Mouse (Mus musculus): ENCODE measurements around the gene Cyth3. TPM values are rescaled to one million over a fixed set of nuclear protein-coding genes. Genes with fewer than 3 reads are reported as not detected.

The Cyth3 gene
- polyA plus RNA-seq, 1 experiment from 2014 or later, result 61.8 TPM

DNA sequence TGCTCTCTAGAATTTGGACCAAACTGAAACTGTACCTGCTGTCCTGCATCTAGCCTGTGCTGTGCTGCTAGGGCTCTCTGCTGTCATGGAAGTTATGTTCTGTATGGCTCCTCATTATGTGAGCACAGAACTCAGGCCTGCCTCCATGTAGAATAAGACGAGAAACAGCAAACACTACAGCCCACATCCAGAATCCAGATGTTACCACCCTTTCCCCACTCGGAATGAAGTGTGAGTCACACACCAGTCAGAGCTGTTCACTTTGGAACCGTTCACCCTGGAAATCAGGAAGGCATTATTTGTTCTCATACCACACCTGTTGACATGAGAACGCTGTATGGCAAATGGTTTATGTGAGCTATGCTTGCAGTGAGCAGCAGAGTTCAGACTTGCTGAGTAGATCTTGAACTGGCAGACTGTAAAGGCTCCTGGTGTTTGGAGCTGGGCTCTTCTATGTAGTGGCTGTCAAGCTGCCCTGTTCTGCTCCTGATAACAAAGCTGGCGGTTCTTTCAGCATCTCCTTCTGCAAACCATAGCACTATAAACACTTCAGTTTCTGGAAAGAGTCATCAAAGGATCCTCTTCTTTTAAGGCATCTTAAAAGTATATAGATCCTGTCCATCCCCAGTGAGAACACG lies 56.5 kb downstream of the Cyth3 start:
- no peaks in the 10 kb centered on the region for H3K9me3 ChIP-seq (replicated peaks; ENCODE audit: control insufficient read depth, low read length)
- peak; percentile 83 for ATAC-seq (ENCODE audit: insufficient read depth, low FRiP score)
- H3K36me3 ChIP-seq (ENCODE audit: control insufficient read depth, insufficient read depth, low read length), result no peaks in the 10 kb centered on the region
- H3K27me3 ChIP-seq (ENCODE audit: control insufficient read depth, insufficient read depth, low read length), result no peaks in the 10 kb centered on the region
- H3K4me2 ChIP-seq (ENCODE audit: low read depth, low read length), result no peak overlapping the region
- H3K27ac ChIP-seq (ENCODE audit: low read length), result peak overlapping the region; percentile 60
- peaks cover 44% of the 10 kb centered on the region for H3K4me1 ChIP-seq (ENCODE audit: control insufficient read depth, insufficient read depth, low read length)
- WGBS, result 35% methylated on average over 6 of the region's 6 CpGs
- H3K4me3 ChIP-seq (replicated peaks; ENCODE audit: low read length), result no peak overlapping the region
- no peak overlapping the region for H3K9ac ChIP-seq (ENCODE audit: low read length)

DNA sequence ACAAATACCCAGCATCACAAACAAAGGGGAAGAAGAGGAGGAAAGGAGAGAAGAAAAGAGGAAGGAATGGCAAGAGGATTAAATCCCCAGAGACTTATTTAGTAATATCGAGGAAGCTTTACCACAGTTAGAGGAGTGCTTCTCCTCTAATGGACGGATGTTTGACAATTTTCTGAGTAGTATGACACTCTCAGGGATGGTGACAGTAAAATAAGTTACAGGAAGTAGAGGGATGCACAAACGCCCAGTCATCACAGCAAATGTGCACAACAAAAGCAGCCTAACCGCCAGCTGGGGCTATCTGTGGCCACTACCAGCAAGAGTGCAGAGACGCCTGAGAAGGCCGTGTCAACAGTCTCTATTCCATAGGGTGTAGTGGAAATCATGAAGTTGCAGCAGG lies 57.4 kb downstream of the Cyth3 start:
- no peaks in the 10 kb centered on the region for H3K9me3 ChIP-seq (replicated peaks; ENCODE audit: control insufficient read depth, low read length)
- peaks cover 51% of the 10 kb centered on the region for H3K4me1 ChIP-seq (ENCODE audit: control insufficient read depth, insufficient read depth, low read length)
- ATAC-seq (ENCODE audit: insufficient read depth, low FRiP score), result no peak
- H3K4me3 ChIP-seq (replicated peaks; ENCODE audit: low read length), result no peak overlapping the region
- no peak overlapping the region for H3K27ac ChIP-seq (ENCODE audit: low read length)
- H3K9ac ChIP-seq (ENCODE audit: low read length), result no peak overlapping the region
- no peak overlapping the region for H3K4me2 ChIP-seq (ENCODE audit: low read depth, low read length)
- no peaks in the 10 kb centered on the region for H3K36me3 ChIP-seq (ENCODE audit: control insufficient read depth, insufficient read depth, low read length)
- 63% methylated on average over 6 of the region's 6 CpGs for WGBS
- no peaks in the 10 kb centered on the region for H3K27me3 ChIP-seq (ENCODE audit: control insufficient read depth, insufficient read depth, low read length)

DNA sequence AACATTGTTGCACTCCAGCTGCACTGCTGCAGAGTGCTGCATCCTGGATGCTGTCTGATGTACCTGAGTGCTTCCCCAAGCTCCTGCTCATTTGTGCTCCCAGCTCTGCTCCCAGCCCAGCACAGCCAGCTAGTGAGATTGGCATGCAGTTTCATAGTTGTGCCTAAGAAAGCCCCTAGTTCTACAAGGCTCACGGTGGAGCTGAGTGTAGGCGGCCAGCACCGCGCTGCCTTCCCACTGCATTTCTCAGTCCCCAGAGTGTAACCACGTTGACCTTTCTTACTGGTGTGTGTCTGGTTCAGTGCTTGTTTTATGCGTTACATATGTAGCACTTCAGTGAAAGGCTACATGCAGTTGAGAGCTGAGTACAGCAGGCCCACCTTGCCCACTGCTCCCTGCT lies 61.4 kb downstream of the Cyth3 start:
- no peaks in the 10 kb centered on the region for H3K27me3 ChIP-seq (ENCODE audit: control insufficient read depth, insufficient read depth, low read length)
- no peak overlapping the region for H3K4me3 ChIP-seq (replicated peaks; ENCODE audit: low read length)
- H3K4me1 ChIP-seq (ENCODE audit: control insufficient read depth, insufficient read depth, low read length), result peaks cover 29% of the 10 kb centered on the region
- H3K36me3 ChIP-seq (ENCODE audit: control insufficient read depth, insufficient read depth, low read length), result 0 out of 2 replicates have a peak, but pooled peaks cover 3% of the 10 kb centered on the region
- H3K9me3 ChIP-seq (replicated peaks; ENCODE audit: control insufficient read depth, low read length), result no peaks in the 10 kb centered on the region
- ATAC-seq (ENCODE audit: insufficient read depth, low FRiP score), result no peak
- no peak overlapping the region for H3K4me2 ChIP-seq (ENCODE audit: low read depth, low read length)
- WGBS, result 57% methylated on average over 6 of the region's 6 CpGs
- no peak overlapping the region for H3K27ac ChIP-seq (ENCODE audit: low read length)
- no peak overlapping the region for H3K9ac ChIP-seq (ENCODE audit: low read length)

DNA sequence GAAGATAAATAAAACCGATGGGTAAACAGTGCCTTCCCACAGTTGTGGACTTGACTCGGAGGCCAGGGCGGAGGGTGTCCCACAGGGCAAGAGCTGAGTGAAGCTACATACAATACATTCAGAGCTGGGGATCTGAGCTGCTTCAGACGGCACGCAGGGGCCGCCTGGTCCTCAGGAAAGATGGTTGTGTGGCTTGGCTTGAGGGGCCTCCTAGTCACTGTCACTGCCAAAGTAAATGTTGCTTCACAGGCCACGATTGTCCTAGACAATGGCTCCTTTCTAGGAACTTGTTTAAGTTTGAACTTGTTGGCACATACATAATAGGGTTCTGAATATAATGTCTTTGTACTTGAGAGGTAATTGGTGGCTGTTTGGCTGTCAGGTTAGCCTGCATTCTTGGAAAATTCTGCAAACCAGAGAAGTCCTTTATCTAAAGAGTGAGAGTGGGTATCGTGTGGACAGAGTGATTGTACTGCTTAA lies 62.7 kb downstream of the Cyth3 start:
- no peak overlapping the region for H3K4me2 ChIP-seq (ENCODE audit: low read depth, low read length)
- H3K4me3 ChIP-seq (replicated peaks; ENCODE audit: low read length), result no peak overlapping the region
- no peaks in the 10 kb centered on the region for H3K9me3 ChIP-seq (replicated peaks; ENCODE audit: control insufficient read depth, low read length)
- H3K9ac ChIP-seq (ENCODE audit: low read length), result no peak overlapping the region
- H3K27me3 ChIP-seq (ENCODE audit: control insufficient read depth, insufficient read depth, low read length), result no peaks in the 10 kb centered on the region
- H3K27ac ChIP-seq (ENCODE audit: low read length), result no peak overlapping the region
- H3K4me1 ChIP-seq (ENCODE audit: control insufficient read depth, insufficient read depth, low read length), result peaks cover 16% of the 10 kb centered on the region; the same call in 1 of the 2 replicates
- 0 out of 2 replicates have a peak, but pooled peaks cover 3% of the 10 kb centered on the region for H3K36me3 ChIP-seq (ENCODE audit: control insufficient read depth, insufficient read depth, low read length)
- 70% methylated on average over 8 of the region's 8 CpGs for WGBS
- no peak for ATAC-seq (ENCODE audit: insufficient read depth, low FRiP score)

DNA sequence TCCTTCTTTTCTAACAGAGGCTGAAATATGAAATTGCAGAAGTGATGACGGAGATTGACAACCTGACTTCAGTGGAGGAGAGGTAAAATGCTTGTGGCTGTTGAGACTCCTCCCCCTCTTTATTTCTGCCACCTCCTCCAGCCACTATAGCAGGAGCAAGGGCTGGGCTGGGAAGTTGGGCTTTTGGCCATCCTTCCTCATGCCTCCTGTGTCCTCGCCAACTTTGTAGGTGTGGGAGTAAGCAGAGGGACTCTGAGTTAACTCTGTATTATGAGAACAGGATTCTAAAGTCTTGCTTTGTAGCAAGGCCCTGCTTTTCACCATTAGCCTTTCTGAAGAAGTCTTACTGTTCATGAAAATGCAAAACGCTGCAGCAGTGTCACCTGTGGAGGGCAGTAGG lies 64.2 kb downstream of the Cyth3 start:
- H3K4me1 ChIP-seq (ENCODE audit: control insufficient read depth, insufficient read depth, low read length), result peaks cover 11% of the 10 kb centered on the region; the same call in 1 of the 2 replicates
- no peak overlapping the region for H3K4me3 ChIP-seq (replicated peaks; ENCODE audit: low read length)
- H3K36me3 ChIP-seq (ENCODE audit: control insufficient read depth, insufficient read depth, low read length), result 0 out of 2 replicates have a peak, but pooled peaks cover 3% of the 10 kb centered on the region
- H3K27ac ChIP-seq (ENCODE audit: low read length), result no peak overlapping the region
- ATAC-seq (ENCODE audit: insufficient read depth, low FRiP score), result no peak
- no peak overlapping the region for H3K4me2 ChIP-seq (ENCODE audit: low read depth, low read length)
- H3K27me3 ChIP-seq (ENCODE audit: control insufficient read depth, insufficient read depth, low read length), result no peaks in the 10 kb centered on the region
- 82% methylated on average over 3 of the region's 3 CpGs for WGBS
- no peaks in the 10 kb centered on the region for H3K9me3 ChIP-seq (replicated peaks; ENCODE audit: control insufficient read depth, low read length)
- no peak overlapping the region for H3K9ac ChIP-seq (ENCODE audit: low read length)

DNA sequence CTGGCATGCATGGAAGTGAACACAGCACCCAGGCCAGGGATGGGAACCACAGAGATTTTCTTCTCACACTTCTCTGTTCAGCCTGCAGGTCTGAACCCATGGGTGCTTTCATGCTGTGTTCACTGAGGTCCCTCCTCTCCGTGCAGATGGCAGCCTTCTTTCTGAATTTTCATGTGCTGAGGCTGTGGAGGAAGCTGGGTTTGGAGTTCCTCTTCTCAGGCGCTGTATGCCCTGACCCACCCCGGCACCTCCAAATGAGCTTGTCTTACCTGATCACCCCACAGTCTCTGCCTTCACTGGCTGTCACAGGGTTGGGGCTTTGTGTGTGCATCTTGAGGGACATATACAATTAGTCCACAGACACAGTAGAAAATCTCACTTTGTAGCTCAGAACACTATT lies 65.3 kb downstream of the Cyth3 start:
- Histone ChIP-seq H3K4me1 (ENCODE audit: control insufficient read depth, insufficient read depth, low read length) (peaks cover 11% of the 10 kb centered on the region; the same call in 1 of the 2 replicates), H3K4me3 (replicated peaks; ENCODE audit: low read length) (no peak overlapping the region), H3K27me3 (ENCODE audit: control insufficient read depth, insufficient read depth, low read length) (no peaks in the 10 kb centered on the region), H3K4me2 (ENCODE audit: low read depth, low read length) (no peak overlapping the region), H3K36me3 (ENCODE audit: control insufficient read depth, insufficient read depth, low read length) (0 out of 2 replicates have a peak, but pooled peaks cover 3% of the 10 kb centered on the region), H3K9ac (ENCODE audit: low read length) (no peak overlapping the region), H3K27ac (ENCODE audit: low read length) (no peak overlapping the region), H3K9me3 (replicated peaks; ENCODE audit: control insufficient read depth, low read length) (no peaks in the 10 kb centered on the region)
- 93% methylated on average over 3 of the region's 3 CpGs for WGBS
- no peak for ATAC-seq (ENCODE audit: insufficient read depth, low FRiP score)

DNA sequence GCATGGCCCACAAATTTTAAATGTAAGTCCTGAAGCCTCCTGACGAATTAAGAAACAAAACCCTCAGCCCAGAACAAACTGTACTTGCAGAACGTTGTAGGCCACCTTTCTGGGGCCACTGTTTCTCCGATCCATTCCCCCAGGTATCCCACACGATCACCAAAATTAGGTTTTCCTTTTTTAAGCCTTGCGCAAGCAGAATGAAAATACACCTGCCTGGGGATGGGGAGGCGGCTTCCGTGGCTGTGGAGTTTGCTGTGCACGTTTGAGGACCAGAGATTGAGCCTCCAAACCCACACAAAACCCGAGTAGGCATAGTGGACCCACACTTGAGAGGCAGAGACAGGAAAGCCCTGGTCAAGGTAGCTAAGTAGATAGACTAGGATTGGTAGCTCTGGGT lies 68.1 kb downstream of the Cyth3 start:
- Histone ChIP-seq H3K27ac (ENCODE audit: low read length) (no peak overlapping the region), H3K36me3 (ENCODE audit: control insufficient read depth, insufficient read depth, low read length) (0 out of 2 replicates have a peak, but pooled peaks cover 3% of the 10 kb centered on the region), H3K9me3 (replicated peaks; ENCODE audit: control insufficient read depth, low read length) (no peaks in the 10 kb centered on the region), H3K4me1 (ENCODE audit: control insufficient read depth, insufficient read depth, low read length) (no peaks in the 10 kb centered on the region), H3K9ac (ENCODE audit: low read length) (no peak overlapping the region), H3K4me2 (ENCODE audit: low read depth, low read length) (no peak overlapping the region), H3K27me3 (ENCODE audit: control insufficient read depth, insufficient read depth, low read length) (no peaks in the 10 kb centered on the region), H3K4me3 (replicated peaks; ENCODE audit: low read length) (no peak overlapping the region)
- 90% methylated on average over 9 of the region's 9 CpGs for WGBS
- ATAC-seq (ENCODE audit: insufficient read depth, low FRiP score), result no peak

DNA sequence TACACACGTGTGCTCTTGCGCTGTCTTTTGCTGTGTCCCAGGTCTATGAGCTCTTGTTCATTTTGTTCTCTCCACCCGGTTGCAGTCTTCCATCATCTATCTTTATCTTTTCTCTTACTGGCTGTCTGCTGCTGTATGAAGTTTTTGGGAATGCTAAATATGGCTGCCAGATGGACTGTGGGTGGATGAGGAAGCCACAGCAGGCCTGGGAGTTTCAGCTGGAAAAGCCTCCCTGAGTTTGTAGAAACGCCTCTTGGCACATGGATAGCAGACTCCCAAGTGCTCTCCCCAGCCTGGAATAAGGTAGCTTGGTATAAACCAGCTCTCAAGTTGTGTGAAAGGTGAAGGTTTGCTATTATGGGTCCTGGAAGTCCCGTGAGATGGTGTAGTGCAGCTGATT lies 68.7 kb downstream of the Cyth3 start:
- no peak overlapping the region for H3K27ac ChIP-seq (ENCODE audit: low read length)
- H3K27me3 ChIP-seq (ENCODE audit: control insufficient read depth, insufficient read depth, low read length), result no peaks in the 10 kb centered on the region
- H3K4me1 ChIP-seq (ENCODE audit: control insufficient read depth, insufficient read depth, low read length), result no peaks in the 10 kb centered on the region
- H3K4me3 ChIP-seq (replicated peaks; ENCODE audit: low read length), result no peak overlapping the region
- 91% methylated on average over 5 of the region's 5 CpGs for WGBS
- H3K9me3 ChIP-seq (replicated peaks; ENCODE audit: control insufficient read depth, low read length), result no peaks in the 10 kb centered on the region
- H3K9ac ChIP-seq (ENCODE audit: low read length), result no peak overlapping the region
- ATAC-seq (ENCODE audit: insufficient read depth, low FRiP score), result no peak
- 0 out of 2 replicates have a peak, but pooled peaks cover 2% of the 10 kb centered on the region for H3K36me3 ChIP-seq (ENCODE audit: control insufficient read depth, insufficient read depth, low read length)
- H3K4me2 ChIP-seq (ENCODE audit: low read depth, low read length), result no peak overlapping the region

DNA sequence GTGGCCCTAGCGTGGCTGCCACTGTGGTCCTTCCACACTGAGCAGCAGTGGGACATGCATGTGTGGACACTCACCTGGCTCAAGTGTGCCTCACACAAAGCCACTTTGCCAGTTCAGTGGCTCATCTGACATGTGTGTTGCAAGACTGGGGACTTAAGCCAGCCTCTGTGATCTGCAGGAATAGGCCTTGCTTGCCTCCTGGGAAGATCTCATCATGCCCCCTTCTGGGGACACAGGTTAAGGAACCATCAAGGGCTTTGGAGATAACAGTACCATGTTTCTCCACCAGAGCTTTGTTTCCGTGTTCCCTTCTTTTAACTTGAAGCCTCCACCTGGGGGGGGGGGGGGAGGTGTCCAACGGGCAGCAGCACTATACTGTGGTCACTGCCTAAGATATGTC lies 74.1 kb downstream of the Cyth3 start:
- peak; percentile 27; the same call in 1 of the 2 replicates for ATAC-seq (ENCODE audit: insufficient read depth, low FRiP score)
- WGBS, result 47% methylated on average over 3 of the region's 3 CpGs

More for the DNA sequence above, 74.1 kb downstream of the Cyth3 start:
- Histone ChIP-seq H3K4me2 (ENCODE audit: low read depth, low read length) (no peak overlapping the region), H3K9ac (ENCODE audit: low read length) (no peak overlapping the region), H3K9me3 (replicated peaks; ENCODE audit: control insufficient read depth, low read length) (no peaks in the 10 kb centered on the region), H3K27me3 (ENCODE audit: control insufficient read depth, insufficient read depth, low read length) (no peaks in the 10 kb centered on the region), H3K27ac (ENCODE audit: low read length) (no peak overlapping the region), H3K4me1 (ENCODE audit: control insufficient read depth, insufficient read depth, low read length) (no peaks in the 10 kb centered on the region), H3K4me3 (replicated peaks; ENCODE audit: low read length) (no peak overlapping the region), H3K36me3 (ENCODE audit: control insufficient read depth, insufficient read depth, low read length) (0 out of 2 replicates have a peak, but pooled peaks cover 6% of the 10 kb centered on the region)

All from stomach, embryonic 16.5 days (tissue).